Mouse (Mus musculus) embryonic facial prominence, embryonic 13.5 days (tissue): ENCODE data around the gene Srgap2. TPM values are rescaled to one million over a fixed set of nuclear protein-coding genes. Genes with fewer than 3 reads are reported as not detected.

Experiments used
- ATAC-seq: fragments of 200-750 bp; cut with Nextera tagmentation; 2 replicates; pipeline ENCODE4 v1.8.0; 2017; ENCODE audit warnings: low read depth; ENCODE audit not compliant: insufficient number of reproducible peaks, insufficient read depth, low FRiP score, low TSS enrichment
- H3K27ac ChIP-seq: fragments of 300-500 bp; sonication (generic); 2 replicates; pipeline ENCODE4 v1.5.1; 2015; ENCODE audit warnings: moderate library complexity, mild to moderate bottlenecking, inconsistent platforms
- H3K27me3 ChIP-seq: fragments of 300-500 bp; sonication (generic); 2 replicates; pipeline ENCODE4 v1.6.1; 2015; ENCODE audit warnings: mild to moderate bottlenecking, inconsistent platforms
- H3K36me3 ChIP-seq: fragments of 300-500 bp; sonication (generic); 2 replicates; pipeline ENCODE4 v1.6.1; 2015; ENCODE audit warnings: mild to moderate bottlenecking, inconsistent platforms
- H3K4me1 ChIP-seq: fragments of 300-500 bp; sonication (generic); 2 replicates; pipeline ENCODE4 v1.6.1; 2015; ENCODE audit warnings: inconsistent platforms
- H3K4me2 ChIP-seq: fragments of 300-500 bp; sonication (generic); 2 replicates; pipeline ENCODE4 v1.6.1; 2015; ENCODE audit warnings: moderate library complexity, mild to moderate bottlenecking, inconsistent platforms
- H3K4me3 ChIP-seq: fragments of 300-500 bp; sonication (generic); 2 replicates; pipeline ENCODE4 v1.5.1; 2015; ENCODE audit warnings: mild to moderate bottlenecking, inconsistent platforms
- H3K9ac ChIP-seq: fragments of 300-500 bp; sonication (generic); 2 replicates; pipeline ENCODE4 v1.6.1; 2015; ENCODE audit warnings: mild to moderate bottlenecking, inconsistent platforms
- H3K9me3 ChIP-seq: fragments of 300-500 bp; sonication (generic); 2 replicates; pipeline ENCODE4 v1.6.1; 2016; ENCODE audit warnings: inconsistent platforms
- WGBS: fragments of 180-500 bp; shearing (Covaris S2); methylation state at CpG from one replicate; pipeline ENCODE4 v1.1.7; 2015; ENCODE audit warnings: mixed read lengths; 5-methylcytosine and 5-hydroxymethylcytosine counted together
- polyA plus RNA-seq: library from polyadenylated mRNA; unstranded; fragments of >200 nt; fragmentation: Nextera tagmentation; extraction: Ambion mirVana; gene quantifications from 2 replicates; pipeline ENCODE4 v1.2.1, GENCODE M21; 2015

Srgap2 gene
- polyA plus RNA-seq, 1 experiment from 2014 or later: 16.6 TPM

- H3K4me2 ChIP-seq: no peak overlapping the region
- H3K36me3 ChIP-seq: no peaks in the 10 kb centered on the region
- H3K27ac ChIP-seq: no peak overlapping the region
- no peak overlapping the region for H3K9ac ChIP-seq
- 60% methylated on average over 4 of the region's 4 CpGs for WGBS
- peaks cover 16% of the 10 kb centered on the region for H3K4me1 ChIP-seq
- H3K27me3 ChIP-seq: no peaks in the 10 kb centered on the region
- no peak for ATAC-seq
- no peak overlapping the region for H3K4me3 ChIP-seq
- H3K9me3 ChIP-seq: no peaks in the 10 kb centered on the region
Measured at GRCm38 (mm10) chr1:131491579-131491978, 35.6 kb downstream of the Srgap2 start.

GRCm38 (mm10) chr1:131489312-131489711 is 37.8 kb downstream of the Srgap2 start:
- WGBS: 90% methylated on average over 3 of the region's 3 CpGs
- no peak overlapping the region for H3K4me2 ChIP-seq
- H3K36me3 ChIP-seq: no peaks in the 10 kb centered on the region
- H3K9ac ChIP-seq: no peak overlapping the region
- ATAC-seq: no peak
- no peak overlapping the region for H3K27ac ChIP-seq
- H3K9me3 ChIP-seq: no peaks in the 10 kb centered on the region
- H3K4me3 ChIP-seq: no peak overlapping the region
- H3K4me1 ChIP-seq: peaks cover 13% of the 10 kb centered on the region
- H3K27me3 ChIP-seq: no peaks in the 10 kb centered on the region

GRCm38 (mm10) chr1:131486094-131486850 is 40.9 kb downstream of the Srgap2 start:
- no peak overlapping the region for H3K4me3 ChIP-seq
- H3K36me3 ChIP-seq: no peaks in the 10 kb centered on the region
- H3K27ac ChIP-seq: no peak overlapping the region
- no peaks in the 10 kb centered on the region for H3K27me3 ChIP-seq
- peaks cover 12% of the 10 kb centered on the region for H3K4me1 ChIP-seq
- H3K4me2 ChIP-seq: no peak overlapping the region
- H3K9me3 ChIP-seq: no peaks in the 10 kb centered on the region
- no peak overlapping the region for H3K9ac ChIP-seq
- 61% methylated on average over 5 of the region's 5 CpGs for WGBS
- ATAC-seq: no peak

GRCm38 (mm10) chr1:131482242-131482641 is 44.9 kb downstream of the Srgap2 start:
- Histone ChIP-seq H3K4me2 (no peak overlapping the region), H3K27ac (no peak overlapping the region), H3K9me3 (0 out of 2 replicates have a peak, but pooled peaks cover 9% of the 10 kb centered on the region), H3K9ac (no peak overlapping the region), H3K4me1 (peaks cover 7% of the 10 kb centered on the region), H3K27me3 (no peaks in the 10 kb centered on the region), H3K36me3 (peaks cover 3% of the 10 kb centered on the region), H3K4me3 (no peak overlapping the region)
- WGBS: 91% methylated on average over 3 of the region's 3 CpGs
- ATAC-seq: no peak

- Histone ChIP-seq H3K4me2 (no peak overlapping the region), H3K9me3 (0 out of 2 replicates have a peak, but pooled peaks cover 9% of the 10 kb centered on the region), H3K27me3 (no peaks in the 10 kb centered on the region), H3K4me1 (peaks cover 3% of the 10 kb centered on the region; the same call in 1 of the 2 replicates), H3K4me3 (no peak overlapping the region), H3K27ac (no peak overlapping the region), H3K36me3 (peaks cover 3% of the 10 kb centered on the region), H3K9ac (no peak overlapping the region)
- no peak for ATAC-seq
Measured at GRCm38 (mm10) chr1:131481391-131481790, 45.8 kb downstream of the Srgap2 start.

GRCm38 (mm10) chr1:131478770-131479305 is 48.3 kb downstream of the Srgap2 start:
- 72% methylated on average over 2 of the region's 2 CpGs for WGBS
- Histone ChIP-seq H3K4me1 (peaks cover 3% of the 10 kb centered on the region; the same call in 1 of the 2 replicates), H3K27ac (no peak overlapping the region), H3K36me3 (peaks cover 3% of the 10 kb centered on the region), H3K4me3 (no peak overlapping the region), H3K9me3 (0 out of 2 replicates have a peak, but pooled peaks cover 9% of the 10 kb centered on the region), H3K9ac (no peak overlapping the region), H3K4me2 (no peak overlapping the region), H3K27me3 (no peaks in the 10 kb centered on the region)
- ATAC-seq: no peak

GRCm38 (mm10) chr1:131475306-131475705 is 51.8 kb downstream of the Srgap2 start:
- Histone ChIP-seq H3K4me3 (no peak overlapping the region), H3K36me3 (peaks cover under 1% of the 10 kb centered on the region), H3K27ac (no peak overlapping the region), H3K9ac (no peak overlapping the region), H3K4me1 (no peaks in the 10 kb centered on the region), H3K9me3 (0 out of 2 replicates have a peak, but pooled peaks cover 6% of the 10 kb centered on the region), H3K27me3 (no peaks in the 10 kb centered on the region), H3K4me2 (no peak overlapping the region)
- ATAC-seq: no peak

GRCm38 (mm10) chr1:131473631-131474118 is 53.5 kb downstream of the Srgap2 start:
- ATAC-seq: no peak

GRCm38 (mm10) chr1:131470597-131470996 is 56.6 kb downstream of the Srgap2 start:
- Histone ChIP-seq H3K4me2 (no peak overlapping the region), H3K4me3 (no peak overlapping the region), H3K4me1 (no peaks in the 10 kb centered on the region), H3K9ac (no peak overlapping the region), H3K36me3 (no peaks in the 10 kb centered on the region), H3K9me3 (no peaks in the 10 kb centered on the region), H3K27ac (no peak overlapping the region), H3K27me3 (no peaks in the 10 kb centered on the region)
- ATAC-seq: no peak
- WGBS: 89% methylated on average over 1 of the region's 1 CpGs

More at GRCm38 (mm10) chr1:131473631-131474118, 53.5 kb downstream of the Srgap2 start:
- H3K4me3 ChIP-seq: no peak overlapping the region
- H3K9me3 ChIP-seq: no peaks in the 10 kb centered on the region
- no peaks in the 10 kb centered on the region for H3K27me3 ChIP-seq
- no peaks in the 10 kb centered on the region for H3K36me3 ChIP-seq
- no peak overlapping the region for H3K9ac ChIP-seq
- no peak overlapping the region for H3K4me2 ChIP-seq
- H3K4me1 ChIP-seq: no peaks in the 10 kb centered on the region
- H3K27ac ChIP-seq: no peak overlapping the region

- Histone ChIP-seq H3K36me3 (no peaks in the 10 kb centered on the region), H3K27ac (no peak overlapping the region), H3K4me3 (no peak overlapping the region), H3K4me2 (no peak overlapping the region), H3K4me1 (no peaks in the 10 kb centered on the region), H3K9me3 (no peaks in the 10 kb centered on the region), H3K27me3 (no peaks in the 10 kb centered on the region), H3K9ac (no peak overlapping the region)
- ATAC-seq: no peak
- WGBS: 91% methylated on average over 4 of the region's 4 CpGs
Measured at GRCm38 (mm10) chr1:131465855-131466254, 61.3 kb downstream of the Srgap2 start.

- Histone ChIP-seq H3K27me3 (no peaks in the 10 kb centered on the region), H3K4me1 (no peaks in the 10 kb centered on the region), H3K9me3 (no peaks in the 10 kb centered on the region), H3K27ac (no peak overlapping the region), H3K9ac (no peak overlapping the region), H3K4me3 (no peak overlapping the region), H3K36me3 (no peaks in the 10 kb centered on the region), H3K4me2 (no peak overlapping the region)
- no peak for ATAC-seq
- 84% methylated on average over 6 of the region's 6 CpGs for WGBS
Measured at GRCm38 (mm10) chr1:131463953-131464627, 63.1 kb downstream of the Srgap2 start.
